8 mouse cellular contexts compared by ENCODE assay signal in genomic region chr13:49341831-49342722, GRCm38 (mm10). TPM values are rescaled to one million over a fixed set of nuclear protein-coding genes. Genes with fewer than 3 reads are reported as not detected.
DNase-seq lines count a peak whose midpoint lies in the region; ATAC-seq and TF ChIP-seq lines count a peak whose summit lies in the region.

No protein-coding gene starts in this region.

- no peak for DNase-seq in kidney, adult 2 months
- DNase-seq in kidney, adult 9 months = no peak
- no peak for DNase-seq in heart, postnatal 0 days (ENCODE audit: low spot score)
- no peak for DNase-seq in right cerebral cortex, postnatal 25 days
- DNase-seq in urinary bladder, postnatal 14 days (ENCODE audit: low spot score) = no peak

- TF ChIP-seq EP300 in heart, postnatal 0 days (IDR thresholded peaks at IDR 0.05; ENCODE audit: low read depth) = no peak

- H3K9ac ChIP-seq in heart, postnatal 0 days (replicated peaks; ENCODE audit: low read depth, low read length) = peak overlapping the region; percentile 82

- peaks cover 21% of the 10 kb centered on the region for H3K4me1 ChIP-seq in kidney, adult 2 months (ENCODE audit: control insufficient read depth, insufficient read depth, low read length)
- peaks cover 34% of the 10 kb centered on the region for H3K4me1 ChIP-seq in bone marrow macrophage, adult 2 months (ENCODE audit: control insufficient read depth, insufficient read depth, low read length)
- peaks cover 54% of the 10 kb centered on the region for H3K4me1 ChIP-seq in heart, postnatal 0 days (ENCODE audit: control insufficient read depth, insufficient read depth)

- peak overlapping the region; percentile 79 for H3K4me2 ChIP-seq in heart, postnatal 0 days (ENCODE audit: low read depth, low read length)

- TF ChIP-seq POLR2A in kidney, adult 2 months (IDR thresholded peaks at IDR 0.05; ENCODE audit: low read depth, low read length) = no peak
- no peak for TF ChIP-seq POLR2A in bone marrow macrophage, adult 2 months (IDR thresholded peaks at IDR 0.05; ENCODE audit: borderline replicate concordance, low read depth, low read length)

- H3K27ac ChIP-seq in kidney, adult 2 months (ENCODE audit: insufficient read depth, low read depth, low read length) = peak overlapping the region; percentile 13; the same call in 1 of the 2 replicates
- peak overlapping the region; percentile 3; the same call in 1 of the 2 replicates for H3K27ac ChIP-seq in bone marrow macrophage, adult 2 months (ENCODE audit: insufficient read depth, low read depth, low read length)
- peak overlapping the region; percentile 65 for H3K27ac ChIP-seq in heart, postnatal 0 days (ENCODE audit: low read depth)
- H3K27ac ChIP-seq in macrophage = peak overlapping the region; percentile 52

- WGBS in kidney, adult 2 months = 9% methylated on average over 25 of the region's 25 CpGs
- WGBS in heart, postnatal 0 days = 4% methylated on average over 25 of the region's 25 CpGs
- WGBS in macrophage (ENCODE audit: missing documents) = 14% methylated on average over 25 of the region's 25 CpGs

- TF ChIP-seq CTCF in kidney, adult 2 months (conservative IDR thresholded peaks at IDR 0.05; ENCODE audit: insufficient read depth, insufficient read length, low read depth, low read length) = no peak
- no peak for TF ChIP-seq CTCF in bone marrow macrophage, adult 2 months (IDR thresholded peaks at IDR 0.05; ENCODE audit: low read depth, low read length)
- TF ChIP-seq CTCF in heart, postnatal 0 days (IDR thresholded peaks at IDR 0.05; ENCODE audit: low read depth) = no peak

- H3K27me3 ChIP-seq in kidney, adult 2 months (replicated peaks; ENCODE audit: control insufficient read depth, insufficient read depth, low read length) = no peaks in the 10 kb centered on the region
- H3K27me3 ChIP-seq in heart, postnatal 0 days (ENCODE audit: control insufficient read depth, insufficient read depth, low read length) = no peaks in the 10 kb centered on the region

- no peaks in the 10 kb centered on the region for H3K36me3 ChIP-seq in kidney, adult 2 months (ENCODE audit: control insufficient read depth, insufficient read depth, low read length)
- no peaks in the 10 kb centered on the region for H3K36me3 ChIP-seq in heart, postnatal 0 days (replicated peaks; ENCODE audit: control insufficient read depth, insufficient read depth, low read length)
- H3K36me3 ChIP-seq in macrophage (ENCODE audit: inconsistent target) = no peaks in the 10 kb centered on the region

- H3K9me3 ChIP-seq in heart, postnatal 0 days (replicated peaks; ENCODE audit: control insufficient read depth, low read length) = no peaks in the 10 kb centered on the region

- peak overlapping the region; percentile 78 for H3K4me3 ChIP-seq in kidney, adult 2 months (ENCODE audit: insufficient read depth, low read depth, low read length)
- peak overlapping the region; percentile 90 for H3K4me3 ChIP-seq in bone marrow macrophage, adult 2 months (ENCODE audit: insufficient read depth, low read length)
- H3K4me3 ChIP-seq in heart, postnatal 0 days (ENCODE audit: low read depth, low read length) = peak overlapping the region; percentile 69
- peak overlapping the region; percentile 81 for H3K4me3 ChIP-seq in macrophage (ENCODE audit: inconsistent target)

- peaks cover 56% of the 10 kb centered on the region for H3K79me2 ChIP-seq in macrophage (ENCODE audit: inconsistent target)

- ATAC-seq in heart, postnatal 0 days (ENCODE audit: insufficient read depth, low read depth) = peak; percentile 1; the same call in 1 of the 2 replicates
- no peak for ATAC-seq in activated CD4-positive, CD25-positive, alpha-beta regulatory T cell, adult 4 months

RNA-seq across cellular contexts. Expression of gene Bicd2, which starts 0.7 kb away (rescaled TPM):
- polyA plus RNA-seq in kidney, adult 2 months (2012; rRNA removed) = 17.0 and 17.6 TPM in 2 replicates
- polyA plus RNA-seq in bone marrow macrophage, adult 2 months (2012; ENCODE audit: insufficient read depth, insufficient read length, missing spikeins) = 38.4 and 42.5 TPM in 2 replicates
- total RNA-seq in heart, postnatal 0 days (2014; rRNA removed; ENCODE audit: low replicate concordance) = 54.2 and 62.6 TPM in 2 replicates
- 43.5 and 45.4 TPM in 2 replicates for polyA plus RNA-seq in heart, postnatal 0 days (2015; fragmentation: Nextera tagmentation; extraction: Ambion mirVana)
- total RNA-seq in macrophage (2018; cell fraction: chromatin; rRNA removed) = 10 to 100 TPM; 16.0 to 91.6 (median 51.0) TPM
- total RNA-seq in macrophage (2018; cell fraction: cytosol; rRNA removed) = 10 to 100 TPM; 29.1 to 37.9 (median 33.2) TPM
- 10 to 100 TPM; 25.2 to 74.3 (median 46.6) TPM for total RNA-seq in macrophage (2018; cell fraction: nucleus; rRNA removed)
- polyA plus RNA-seq in macrophage (2018) = 24.3 to 34.5 TPM (median 30.4 TPM) in 3 replicates
- polyA plus RNA-seq in activated CD4-positive, CD25-positive, alpha-beta regulatory T cell, adult 4 months (2017; shearing (Covaris generic)) = 1 to 10 TPM; 5.8 to 6.2 TPM

RNA-seq across cellular contexts. Expression of gene Fgd3, which starts 22.0 kb away (rescaled TPM):
- polyA plus RNA-seq in kidney, adult 2 months (2012; rRNA removed) = 6.2 and 6.3 TPM in 2 replicates
- polyA plus RNA-seq in bone marrow macrophage, adult 2 months (2012; ENCODE audit: insufficient read depth, insufficient read length, missing spikeins) = 79.0 and 88.6 TPM in 2 replicates
- total RNA-seq in heart, postnatal 0 days (2014; rRNA removed; ENCODE audit: low replicate concordance) = 0.93 and 1.6 TPM in 2 replicates
- 0.04 and 0.05 TPM in 2 replicates for polyA plus RNA-seq in heart, postnatal 0 days (2015; fragmentation: Nextera tagmentation; extraction: Ambion mirVana)
- 10 to 100 TPM in 25 of 26 experiments, 1 to 10 TPM in 1; 9.2 to 88.5 (median 38.6) TPM for total RNA-seq in macrophage (2018; cell fraction: chromatin; rRNA removed)
- 10 to 100 TPM in 25 of 26 experiments, 1 to 10 TPM in 1; 9.7 to 25.1 (median 18.9) TPM for total RNA-seq in macrophage (2018; cell fraction: cytosol; rRNA removed)
- 10 to 100 TPM; 13.5 to 50.3 (median 27.5) TPM for total RNA-seq in macrophage (2018; cell fraction: nucleus; rRNA removed)
- polyA plus RNA-seq in macrophage (2018) = 14.8 to 24.2 TPM (median 22.8 TPM) in 3 replicates
- 10 to 100 TPM; 11.5 to 13.7 TPM for polyA plus RNA-seq in activated CD4-positive, CD25-positive, alpha-beta regulatory T cell, adult 4 months (2017; shearing (Covaris generic))

Comparison
In these comparisons a context has a peak if more than half of its experiments do, and no peak if none do; other contexts are left out.
1. H3K27ac ChIP-seq: peak in every context shown above with its lines; median percentile 65 in heart, postnatal 0 days; 52 in macrophage; 13 in kidney, adult 2 months; 3 in bone marrow macrophage, adult 2 months.